Mouse (Mus musculus) layer of hippocampus, postnatal 25 days (tissue): ENCODE measurements around the gene Cldn7. TPM values are rescaled to one million over a fixed set of nuclear protein-coding genes. Genes with fewer than 3 reads are reported as not detected.
"Not testable (repeated sequence)": the region's sequence is repeated elsewhere in the genome, so short reads cannot be mapped to it uniquely, and the experiment has no call there.

Source experiments
- DNase-seq, 2 experiments: peaks; one replicate each; pipeline ENCODE4 v3.0.0; 2022; ENCODE audit warnings: mixed read lengths in 2 of 2, low spot score in 1 of 2; ENCODE audit errors: extremely low spot score in 1 of 2
- total RNA-seq, 2 experiments: library from RNA; stranded (reverse); gene quantifications; 2 replicates each; pipeline ENCODE4 v1.2.3; 2021

Gene Cldn7
- total RNA-seq, 2 experiments from 2014 or later: not detected

DNA sequence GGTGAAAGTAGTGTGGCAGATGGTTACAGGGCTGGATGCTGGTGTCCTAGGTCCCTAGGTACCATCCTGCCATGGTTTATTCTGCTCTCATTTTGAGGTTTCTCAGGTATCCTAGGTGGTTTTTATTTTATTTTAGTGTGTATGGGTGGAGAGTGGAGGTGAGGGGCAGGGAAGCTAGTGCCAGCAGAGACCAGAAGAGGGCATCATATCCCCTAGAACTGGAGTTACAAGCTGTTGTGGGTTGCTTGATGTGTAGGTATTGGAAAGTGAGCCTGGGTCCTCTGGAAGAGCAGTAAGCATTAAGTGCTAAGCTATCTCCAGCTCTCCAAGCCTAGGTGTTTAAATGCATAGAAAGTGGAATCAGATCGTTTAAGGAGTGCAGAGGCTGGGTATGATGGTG is 12.3 kb upstream of the Cldn7 start:
- DNase-seq: no peak

- no peak for DNase-seq
These were observed 11.2 kb upstream of the Cldn7 start for GRCm38 (mm10) chr11:69953267-69953915.

GRCm38 (mm10) chr11:69955618-69956017 is 9.0 kb upstream of the Cldn7 start:
- not testable (repeated sequence) for DNase-seq

DNA sequence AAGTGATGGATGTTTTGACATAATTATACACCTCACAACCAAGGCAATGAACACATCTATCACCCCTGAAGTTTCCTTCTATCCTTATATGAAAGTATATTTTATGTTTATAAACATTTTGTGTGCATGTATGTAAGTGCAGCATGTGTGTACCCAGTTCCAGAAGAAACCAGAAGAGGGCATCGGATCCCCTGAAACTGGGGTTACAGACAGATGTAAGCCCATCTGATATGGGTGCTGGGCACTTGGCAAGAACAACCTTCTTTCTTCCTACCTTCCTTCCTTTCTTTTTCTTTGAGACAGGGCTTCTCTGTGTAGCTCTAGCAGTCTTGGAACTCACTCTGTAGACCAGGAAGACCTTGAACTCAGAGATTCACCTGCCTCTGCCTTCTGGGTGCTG is 8.4 kb upstream of the Cldn7 start:
- DNase-seq: no peak

- DNase-seq: no peak
These were observed 4.0 kb upstream of the Cldn7 start for GRCm38 (mm10) chr11:69960616-69961015.

DNA sequence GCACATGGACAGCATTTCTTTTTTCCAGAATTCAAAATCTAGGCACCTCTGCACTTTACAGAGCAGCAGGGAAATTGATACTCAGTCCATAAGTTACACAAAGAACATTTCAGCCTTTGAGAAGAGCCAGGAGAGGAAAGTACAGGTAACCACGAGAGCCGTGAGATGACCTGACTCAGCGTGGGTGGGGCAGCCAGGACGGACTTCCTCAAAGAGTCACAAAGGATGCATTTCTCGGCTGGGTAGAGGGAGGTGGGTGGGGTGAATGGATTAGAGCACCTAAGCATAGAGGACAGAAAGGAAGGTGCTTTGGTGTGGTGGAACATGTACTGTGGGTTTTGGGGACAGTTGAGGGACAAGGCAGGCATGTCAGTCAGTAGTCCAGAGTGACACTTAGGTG is 2.7 kb upstream of the Cldn7 start:
- DNase-seq: no peak

DNA sequence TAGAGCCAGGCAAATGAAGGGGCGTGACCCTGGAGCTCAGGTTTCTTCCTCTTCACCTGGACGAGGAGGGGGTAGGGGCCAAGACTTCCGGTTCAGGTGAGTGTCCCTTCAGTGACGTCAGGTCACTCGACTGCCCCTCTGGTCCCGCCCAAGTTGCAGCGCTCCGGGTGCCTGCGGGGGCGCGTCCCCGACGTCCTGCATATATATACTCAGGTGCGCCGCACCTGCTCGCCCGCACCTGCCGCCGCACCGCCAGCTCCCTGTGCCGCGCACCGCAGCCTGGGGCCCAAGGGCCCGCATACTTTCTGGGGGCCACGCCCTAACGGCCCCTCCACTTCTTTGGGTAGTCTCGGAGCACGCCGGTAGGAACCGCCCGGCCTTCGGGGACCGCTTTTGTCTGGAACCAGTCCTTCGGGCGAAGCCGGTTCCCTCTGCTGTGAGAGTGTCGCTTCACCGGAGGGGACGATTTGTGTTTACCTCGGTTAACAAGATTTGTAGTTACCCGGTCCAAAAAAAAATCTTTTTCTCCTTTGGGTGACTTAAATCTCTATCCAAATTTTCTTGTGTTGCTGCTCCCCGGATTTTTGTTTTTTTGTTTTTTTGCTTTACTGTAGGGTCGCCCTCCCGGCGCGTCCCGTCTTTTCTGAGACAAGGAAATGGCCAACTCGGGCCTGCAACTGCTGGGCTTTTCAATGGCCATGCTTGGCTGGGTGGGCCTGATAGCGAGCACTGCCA is 859 bp downstream of the Cldn7 start:
- no peak for DNase-seq

- no peak for DNase-seq
These were observed 1.7 kb downstream of the Cldn7 start for GRCm38 (mm10) chr11:69966006-69966859.

- DNase-seq: no peak
These were observed 2.4 kb downstream of the Cldn7 start for GRCm38 (mm10) chr11:69966860-69967517.

GRCm38 (mm10) chr11:69968793-69969192 is 4.2 kb downstream of the Cldn7 start:
- no peak for DNase-seq

DNA sequence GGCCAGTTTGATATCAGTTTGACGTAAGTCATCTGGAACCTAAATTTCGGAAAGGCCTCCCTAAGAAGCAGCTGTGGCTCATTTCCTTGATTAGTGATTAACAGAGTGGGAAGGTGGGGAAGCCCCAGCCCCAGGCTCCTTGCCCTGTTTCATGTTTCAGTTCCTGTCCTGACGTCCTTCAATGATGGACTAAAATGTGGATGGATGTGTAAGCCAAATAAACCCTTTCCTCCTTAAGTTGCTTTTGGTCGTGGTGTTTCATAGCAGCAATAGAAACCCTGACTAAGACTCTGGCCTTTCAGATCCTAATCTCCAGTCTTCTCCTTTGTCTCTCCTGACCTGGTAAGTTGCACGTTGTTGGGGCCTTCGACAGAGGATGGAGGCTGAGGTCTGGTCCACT is 5.6 kb downstream of the Cldn7 start:
- no peak for DNase-seq

DNA sequence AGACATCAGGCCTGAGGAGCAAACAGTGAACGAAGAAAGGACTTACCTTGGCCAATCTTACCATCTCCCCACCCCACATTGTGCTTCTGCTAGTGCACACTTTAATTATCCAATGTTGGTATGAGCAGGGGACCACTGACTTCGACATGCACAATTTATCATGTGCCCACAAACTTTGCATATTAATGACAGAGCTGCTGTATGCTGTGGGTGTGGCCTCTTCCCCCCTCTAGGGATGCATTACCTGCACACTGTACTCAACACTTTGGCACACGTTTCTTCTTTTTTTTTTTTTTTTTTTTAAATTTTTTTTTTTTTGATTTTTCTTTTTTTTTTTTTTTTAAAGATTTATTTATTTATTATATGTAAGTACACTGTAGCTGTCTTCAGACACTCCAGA is 6.2 kb downstream of the Cldn7 start:
- DNase-seq: no peak

DNA sequence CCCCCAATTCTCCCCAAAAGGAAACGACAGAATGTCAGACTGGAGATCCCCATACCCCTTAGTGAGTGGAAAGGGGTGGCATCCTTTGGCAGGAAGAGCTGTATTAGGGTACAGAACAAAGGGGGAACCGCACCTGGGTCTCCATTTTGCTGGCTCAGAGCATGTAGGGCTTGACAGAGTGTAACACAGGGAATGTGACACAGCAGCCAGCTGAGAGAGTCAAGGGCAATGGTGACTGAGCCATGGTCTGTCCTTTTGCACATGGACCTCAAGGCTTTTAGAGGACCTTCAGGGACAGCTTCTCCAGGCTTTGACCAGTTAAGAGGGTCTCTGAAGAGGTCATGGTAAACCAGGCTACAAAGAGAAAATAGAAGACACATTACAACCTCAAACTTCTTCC is 10.3 kb downstream of the Cldn7 start:
- DNase-seq: no peak

- no peak for DNase-seq
These were observed 11.7 kb downstream of the Cldn7 start for GRCm38 (mm10) chr11:69976271-69976670.

GRCm38 (mm10) chr11:69979827-69980195 is 15.2 kb downstream of the Cldn7 start:
- DNase-seq: no peak

DNA sequence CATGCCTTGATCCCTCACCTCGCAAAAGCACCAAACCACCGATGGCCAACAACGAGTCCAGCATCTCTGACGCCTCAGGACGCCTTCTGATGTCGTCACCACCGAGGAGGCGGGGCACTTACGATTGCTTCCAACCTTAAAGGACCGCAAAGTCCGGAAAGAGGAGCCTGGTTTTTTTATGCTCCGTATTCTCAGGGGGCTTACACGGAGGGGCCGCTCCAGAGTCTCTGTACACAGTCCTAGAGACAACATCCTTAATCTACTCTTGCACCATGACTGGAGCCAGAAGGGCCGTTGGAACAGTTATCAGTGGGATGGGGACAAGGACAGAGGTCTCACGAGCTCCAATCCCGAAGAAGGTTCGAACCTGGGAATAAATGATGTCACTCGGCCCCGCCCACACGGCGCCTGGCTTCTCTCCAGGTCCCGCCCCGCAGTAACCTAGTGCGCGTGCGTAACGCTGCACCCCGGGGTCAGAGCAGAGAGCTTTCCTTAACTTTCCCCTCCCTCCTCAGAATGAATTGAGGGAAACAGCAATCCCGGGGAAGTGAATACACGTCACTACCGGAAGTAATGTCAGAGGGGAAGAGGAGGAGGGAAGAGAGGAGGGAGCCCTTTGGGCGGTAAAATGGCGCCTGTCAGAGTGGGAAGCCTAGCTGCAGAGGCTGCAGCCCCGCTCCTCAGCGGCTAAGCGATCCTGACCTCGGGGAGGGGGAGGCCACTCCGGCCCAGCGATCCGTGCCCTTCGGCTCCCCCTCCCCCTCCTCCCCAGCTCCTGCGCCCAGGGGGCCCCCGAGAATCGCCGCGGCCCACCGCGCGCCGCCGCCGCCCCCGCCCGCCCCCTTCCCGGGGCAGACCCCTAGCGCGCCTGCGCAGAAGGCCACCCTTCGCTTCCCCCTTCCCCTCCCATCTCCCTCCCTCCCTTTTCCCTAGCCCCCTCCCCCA is 15.9 kb downstream of the Cldn7 start:
- DNase-seq: peak; percentile 98 to 100

- peak in 1 of 2 experiments; percentile 56 for DNase-seq
These were observed 16.7 kb downstream of the Cldn7 start, which contains the start of gene Ctdnep1 for GRCm38 (mm10) chr11:69981141-69981762. TSS of gene Ctdnep1 (plus strand) at chr11:69981156.

- no peak for DNase-seq
These were observed 17.6 kb downstream of the Cldn7 start, which contains the start of gene Elp5 for GRCm38 (mm10) chr11:69982225-69982624. TSS of gene Elp5 (minus strand) at chr11:69982517.

GRCm38 (mm10) chr11:69982877-69983276 is 18.3 kb downstream of the Cldn7 start:
- no peak for DNase-seq
